Mouse (Mus musculus): ENCODE measurements around the gene Lrp1.

The Lrp1 gene

DNA sequence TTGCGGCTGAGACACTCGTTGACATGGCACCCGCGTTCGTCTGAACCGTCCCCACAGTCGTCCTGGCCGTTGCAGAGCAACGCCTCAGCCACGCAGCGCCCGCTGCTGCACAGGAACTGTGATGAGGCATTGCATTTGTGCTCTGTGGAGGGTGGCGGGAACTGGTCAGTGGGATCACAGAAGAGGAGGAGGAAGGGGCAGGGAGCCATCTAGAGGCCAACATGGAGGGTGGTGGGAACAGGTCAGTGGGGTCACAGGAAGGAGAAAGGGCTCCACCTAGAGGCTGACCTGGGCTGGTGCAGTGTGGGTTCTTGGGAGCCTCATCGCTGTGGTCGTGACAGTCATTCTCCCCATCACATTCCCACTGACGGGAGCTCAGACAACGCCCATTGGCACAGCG is 65.2 kb downstream of the Lrp1 start:
- no peak for DNase-seq (ENCODE audit: low spot score)

GRCm38 (mm10) chr10:127549892-127550291 is 71.1 kb downstream of the Lrp1 start:
- DNase-seq (ENCODE audit: low spot score), result no peak

- DNase-seq (ENCODE audit: low spot score), result no peak
Observed at GRCm38 (mm10) chr10:127548236-127548635, 72.7 kb downstream of the Lrp1 start.

DNA sequence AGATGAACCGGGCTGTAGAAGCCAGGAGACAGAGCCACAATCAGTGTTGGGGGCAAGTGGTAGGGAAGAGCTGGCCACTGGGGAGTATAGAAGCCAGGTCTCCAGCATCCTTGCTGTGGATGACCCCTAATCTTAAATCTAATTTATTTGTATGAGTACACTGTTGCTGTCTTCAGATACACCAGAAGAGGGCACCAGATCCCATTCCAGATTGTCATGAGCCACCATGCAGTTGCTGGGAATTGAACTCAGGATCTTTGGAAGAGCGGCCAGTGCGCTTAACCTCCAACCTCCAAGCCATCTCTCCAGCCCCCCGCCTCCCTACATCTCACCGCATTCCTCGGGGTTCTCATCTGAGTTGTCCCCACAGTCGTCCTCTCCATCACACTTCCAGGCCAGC is 74.4 kb downstream of the Lrp1 start:
- no peak for DNase-seq (ENCODE audit: low spot score)

- DNase-seq (ENCODE audit: low spot score), result no peak
Observed at GRCm38 (mm10) chr10:127544375-127544774, 76.6 kb downstream of the Lrp1 start.

- no peak for DNase-seq (ENCODE audit: low spot score)
Observed at GRCm38 (mm10) chr10:127543916-127544315, 77.0 kb downstream of the Lrp1 start.

- DNase-seq (ENCODE audit: low spot score), result no peak
Observed at GRCm38 (mm10) chr10:127542720-127543119, 78.2 kb downstream of the Lrp1 start.

DNA sequence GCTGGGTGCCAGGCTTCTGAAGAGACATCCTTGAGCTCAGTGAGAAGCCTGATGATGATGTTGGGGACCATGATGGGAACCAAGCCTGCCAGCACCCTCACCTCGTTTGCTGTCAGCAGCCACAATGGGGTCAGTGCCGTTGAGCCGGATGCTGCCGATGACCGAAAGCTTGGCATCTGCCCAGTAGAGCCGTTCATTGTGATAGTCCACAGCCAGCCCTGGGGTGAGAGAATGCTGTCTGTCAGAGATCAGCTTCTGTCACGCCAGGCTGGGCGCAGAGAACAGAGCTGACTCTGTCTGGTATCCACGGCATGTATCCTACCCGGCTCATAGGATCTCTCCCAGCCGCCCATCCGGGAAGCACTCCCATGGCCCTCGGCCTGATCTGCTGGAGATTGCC is 78.9 kb downstream of the Lrp1 start:
- DNase-seq (ENCODE audit: low spot score), result peak; percentile 32

- no peak for DNase-seq (ENCODE audit: low spot score)
Observed at GRCm38 (mm10) chr10:127541510-127541909, 79.4 kb downstream of the Lrp1 start.

GRCm38 (mm10) chr10:127537854-127538583 is 82.9 kb downstream of the Lrp1 start:
- DNase-seq (ENCODE audit: low spot score), result peak; percentile 85

DNA sequence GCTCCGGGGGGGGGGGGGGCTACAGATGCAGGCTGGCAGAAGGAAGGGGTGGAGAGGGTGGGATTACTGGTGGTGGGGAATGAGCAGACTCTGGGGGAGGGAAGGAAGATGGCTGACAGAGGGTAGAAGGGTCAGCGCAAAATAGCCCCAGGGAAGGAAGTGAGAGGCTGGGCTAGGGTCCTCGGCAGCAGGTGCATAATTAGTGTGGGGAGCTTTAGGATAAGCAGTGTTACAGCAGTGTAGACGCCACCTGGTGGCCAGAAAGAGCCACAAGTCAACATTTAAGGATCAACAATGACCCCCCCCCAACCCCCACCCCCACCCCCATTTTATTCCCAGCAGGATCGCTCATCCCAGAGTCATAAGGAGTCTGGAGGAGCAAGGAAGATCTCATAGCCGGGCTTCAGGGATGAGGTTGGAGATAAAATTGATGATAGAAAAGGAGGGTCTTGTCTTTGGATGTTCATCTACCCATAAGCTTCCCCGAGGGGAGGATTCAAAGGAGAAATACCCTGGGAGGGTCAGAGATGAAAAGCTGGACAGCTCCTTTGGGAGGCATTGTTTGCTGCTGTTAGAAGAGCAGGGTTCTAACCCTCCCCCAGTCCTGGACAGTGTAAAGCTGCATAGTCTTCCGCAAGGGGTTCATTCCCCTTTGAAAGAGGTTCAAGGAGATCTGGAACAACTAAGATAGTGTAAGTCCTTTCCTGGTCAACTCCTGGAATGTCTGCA is 84.2 kb downstream of the Lrp1 start:
- DNase-seq (ENCODE audit: low spot score), result no peak

GRCm38 (mm10) chr10:127534929-127535384 is 86.0 kb downstream of the Lrp1 start:
- DNase-seq (ENCODE audit: low spot score), result no peak

DNA sequence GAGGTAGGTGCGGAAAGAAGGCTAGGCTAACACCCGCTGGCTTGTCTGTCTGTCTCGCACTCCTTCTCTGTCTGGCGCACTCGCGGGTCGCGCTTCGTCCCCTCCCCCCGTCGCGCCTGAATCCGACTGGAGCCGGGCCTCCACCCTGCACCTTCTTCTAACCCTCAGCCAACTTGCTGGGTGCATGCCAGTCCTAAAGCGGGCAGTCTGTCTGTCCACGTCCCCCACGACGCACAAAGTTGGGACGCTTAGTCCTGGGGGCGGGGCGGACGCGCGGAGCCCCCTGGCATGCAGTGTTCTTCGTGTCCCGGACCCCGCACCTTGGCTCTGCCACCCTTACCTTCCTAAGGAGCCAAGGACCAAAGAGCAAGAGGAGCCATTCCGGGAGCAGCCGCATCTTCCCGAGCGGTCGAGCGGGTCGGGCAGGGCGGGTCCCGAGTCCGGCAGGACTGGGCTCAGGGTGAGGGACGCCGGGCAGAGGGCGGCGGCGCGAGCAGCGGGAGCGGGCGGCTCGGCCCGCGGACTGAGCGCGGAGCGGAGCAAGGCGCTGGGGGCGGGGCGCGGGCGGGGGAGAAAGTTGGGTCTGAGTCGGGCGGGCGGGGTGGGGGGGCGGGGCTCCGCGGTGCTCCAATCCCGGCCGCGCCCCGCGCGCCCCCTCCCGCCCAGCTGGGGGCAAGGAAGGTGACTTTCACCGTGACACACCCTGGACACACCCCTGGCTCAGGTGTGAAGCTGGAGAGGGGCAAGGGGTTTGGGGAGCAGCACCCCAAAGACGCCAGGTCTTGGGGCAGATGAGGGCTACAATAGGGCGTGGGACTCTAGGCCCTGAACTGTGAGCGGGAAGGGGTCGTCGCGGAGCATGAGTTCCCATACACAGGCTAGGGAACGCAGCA is 86.7 kb downstream of the Lrp1 start, which contains the start of gene Nxph4:
TSS of gene Nxph4 (minus strand) at position 524 of the 893 bp plus-strand sequence.
- DNase-seq (ENCODE audit: low spot score), result no peak

DNA sequence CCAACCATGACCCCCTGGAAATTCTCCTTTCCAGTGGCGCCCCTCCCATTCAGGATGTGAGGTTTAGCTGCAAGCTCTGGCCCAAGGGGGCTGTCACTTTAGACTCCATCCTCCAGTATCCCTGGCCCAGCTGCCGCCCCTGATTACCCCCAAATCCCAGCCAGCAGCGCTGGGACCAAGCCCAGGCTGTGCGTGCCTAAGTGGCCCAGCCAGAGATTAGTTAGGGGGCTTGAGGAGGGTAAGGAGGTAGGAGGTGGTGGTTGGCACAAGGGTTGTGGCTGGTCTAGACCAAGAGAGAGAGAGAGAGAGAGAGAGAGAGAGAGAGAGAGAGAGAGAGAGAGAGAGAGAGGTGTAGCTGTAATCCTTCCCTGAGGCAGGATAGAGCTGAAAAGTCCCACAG is 89.4 kb downstream of the Lrp1 start:
- DNase-seq (ENCODE audit: low spot score), result no peak

DNA sequence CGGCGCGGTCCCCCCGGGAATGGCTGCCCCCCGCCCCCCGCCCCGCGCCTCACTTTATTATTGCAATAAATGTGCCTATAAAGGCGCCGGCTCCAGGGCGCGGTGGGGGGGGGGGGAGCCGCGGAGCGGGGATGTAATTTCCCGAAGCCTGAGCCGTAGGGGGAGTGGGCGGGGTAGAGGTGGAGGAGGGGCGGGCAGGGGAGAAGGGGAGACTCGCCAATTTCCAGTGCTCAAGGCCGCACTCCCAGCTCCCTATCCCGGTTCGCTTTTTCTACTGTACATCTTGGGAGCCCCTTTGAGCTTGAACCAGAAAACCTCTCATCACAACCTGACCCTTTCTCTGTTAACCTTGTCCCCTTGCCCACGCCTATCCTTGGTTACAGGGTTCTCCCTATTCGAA is 90.0 kb downstream of the Lrp1 start:
- no peak for DNase-seq (ENCODE audit: low spot score)

GRCm38 (mm10) chr10:127527481-127527880 is 93.5 kb downstream of the Lrp1 start:
- no peak for DNase-seq (ENCODE audit: low spot score)

- DNase-seq (ENCODE audit: low spot score), result no peak
Observed at GRCm38 (mm10) chr10:127526681-127527080, 94.3 kb downstream of the Lrp1 start.

DNA sequence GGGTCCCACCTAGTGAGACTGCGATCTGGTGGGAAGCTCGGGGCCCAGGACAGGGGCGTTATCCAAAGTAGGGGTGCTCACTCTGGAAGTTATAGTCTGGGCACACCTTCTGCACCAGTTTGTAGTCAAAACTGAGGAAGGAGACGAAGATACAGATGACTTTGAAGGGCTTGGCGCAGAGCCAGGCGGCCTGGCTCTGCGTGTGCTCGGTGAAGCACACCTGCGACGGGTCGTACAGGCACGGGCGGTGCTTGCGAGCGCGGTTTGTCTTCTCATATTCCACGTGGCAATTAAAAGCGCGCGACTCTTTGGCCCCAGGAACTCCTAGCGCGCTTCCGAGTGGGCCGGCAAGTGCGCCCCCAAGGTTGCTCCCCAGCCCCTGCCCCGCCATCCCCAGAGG is 94.9 kb downstream of the Lrp1 start:
- no peak for DNase-seq (ENCODE audit: low spot score)

DNA sequence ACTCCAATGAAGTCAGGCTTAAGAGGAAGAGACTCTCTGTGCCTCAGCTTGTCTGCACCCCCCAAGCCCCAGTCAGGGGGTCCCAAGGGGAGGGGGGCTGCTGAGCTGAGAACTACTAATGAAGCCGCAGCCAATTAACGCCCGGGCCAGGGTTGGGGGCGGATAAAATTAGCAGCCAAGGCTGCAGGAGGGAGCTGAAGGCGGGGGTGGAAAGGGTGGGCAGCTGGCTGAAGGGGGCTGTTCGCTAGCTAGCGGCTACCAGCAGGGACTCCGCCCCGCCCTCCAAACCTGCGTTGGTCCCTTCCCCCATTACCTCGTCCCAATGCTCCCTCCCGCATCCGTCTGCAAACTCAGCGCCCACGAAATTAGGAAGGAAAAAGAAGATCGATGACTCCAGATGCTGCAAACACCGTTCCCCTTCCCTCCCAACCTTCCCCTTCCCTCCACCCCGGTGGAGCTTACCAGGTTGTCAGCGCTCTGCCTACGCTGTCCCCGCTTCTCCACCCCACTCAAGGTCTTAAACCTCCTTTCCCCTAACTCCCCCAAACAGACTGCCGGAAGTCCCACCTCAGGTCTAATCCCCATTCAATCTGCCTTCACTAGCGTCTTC is 96.2 kb downstream of the Lrp1 start:
- DNase-seq (ENCODE audit: low spot score), result no peak

DNA sequence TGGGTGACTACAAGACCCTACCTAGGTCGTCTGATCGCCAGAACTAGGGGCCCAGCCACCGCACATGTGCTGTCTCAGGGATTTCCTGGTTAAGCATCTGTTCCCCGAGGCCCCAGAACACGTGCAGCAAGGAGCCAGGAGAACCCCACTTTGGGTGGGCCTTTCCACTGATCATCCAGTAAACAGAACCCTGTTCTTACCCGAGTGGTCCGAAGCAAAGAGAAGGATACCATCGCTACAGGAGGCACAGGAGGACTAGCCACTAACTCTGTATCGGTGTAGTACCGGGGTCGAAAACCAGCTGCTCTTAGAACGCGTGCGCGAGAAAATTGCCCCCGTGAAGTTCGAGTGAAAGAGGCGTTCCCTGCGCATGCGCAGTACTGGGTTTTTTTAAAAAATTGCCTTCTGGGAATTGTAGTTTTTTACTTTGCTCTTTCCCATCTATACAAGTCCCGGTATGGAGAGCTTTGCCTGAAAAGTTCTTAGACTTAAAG is 98.8 kb downstream of the Lrp1 start, which contains the start of gene Shmt2:
TSS of gene Shmt2 (minus strand) at position 357 of the 494 bp plus-strand sequence.
- DNase-seq (ENCODE audit: low spot score), result peak; percentile 69

DNA sequence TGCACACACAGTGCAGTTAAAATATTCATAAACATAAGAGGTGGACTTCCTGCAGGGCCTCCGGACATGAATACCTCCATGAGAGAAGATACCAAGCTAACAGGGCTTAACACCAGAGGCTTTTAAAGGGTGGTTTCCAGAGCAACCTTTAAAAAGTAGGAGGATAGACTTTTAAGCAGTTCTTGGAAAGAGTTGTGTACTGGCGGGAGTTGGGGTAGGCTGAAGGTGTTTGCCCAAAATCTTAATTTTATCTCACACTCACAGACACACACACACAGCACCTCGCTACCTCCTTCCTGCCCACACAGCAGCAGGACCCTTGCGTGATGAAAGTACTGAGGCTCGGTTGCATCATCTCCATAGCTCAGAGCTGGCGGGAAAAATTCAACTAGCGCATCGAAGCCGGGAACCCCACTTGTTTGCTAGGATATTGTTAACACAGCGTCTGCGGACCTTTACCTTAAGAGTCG is 99.3 kb downstream of the Lrp1 start:
- no peak for DNase-seq (ENCODE audit: low spot score)

Data from layer of hippocampus, adult 9-10 months (tissue).